ENCODE assay signal across 25 mouse cellular contexts in genomic region chr4:149477078-149477477, GRCm38 (mm10). TPM values are rescaled to one million over a fixed set of nuclear protein-coding genes. Genes with fewer than 3 reads are reported as not detected.
A peak's percentile ranks its signal among the peaks of the same experiment; 100 is the strongest.
DNase-seq lines count a peak whose midpoint lies in the region; ATAC-seq and TF ChIP-seq lines count a peak whose summit lies in the region.
"Had no signal": no experiment of that assay in that cellular context is flagged by ENCODE, and none has a peak within 500 bp of the region (broad histone marks: within the 10 kb centered on the region; RNA-seq: fewer than 3 reads in every experiment).

Tmem274 (plus strand) TSS chr4:149477378.

- intact Hi-C loops in left cerebral cortex, postnatal 10 days (cut with DNase I) = no loop called here

- DNase-seq in hindbrain, embryonic 10.5 days (ENCODE audit: low spot score) = no peak
- DNase-seq in kidney, postnatal 4 days = no peak
- DNase-seq in left cerebral cortex, postnatal 10 days (ENCODE audit: extremely low spot score in 1 of 2, low spot score in 2 of 2) = no peak
- DNase-seq: adrenal gland, adult 8-10 months; adrenal gland, postnatal 14 days; adrenal gland, postnatal 36 days; cerebellum, adult 11-12 months; cerebellum, adult 2 months; cerebellum, adult 9-10 months; cerebellum, postnatal 10 days; cerebellum, postnatal 25 days; forebrain, postnatal 0 days had no signal

- H3K27ac ChIP-seq in hindbrain, embryonic 10.5 days = peak within 1 kb of the TSS; percentile 50; the same call in 1 of the 2 replicates
- no peak within 1 kb of the TSS for H3K27ac ChIP-seq in hindbrain, embryonic 12.5 days
- no peak within 1 kb of the TSS for H3K27ac ChIP-seq in kidney, embryonic 14.5 days (ENCODE audit: low read depth, low read length)
- H3K27ac ChIP-seq: embryonic facial prominence, embryonic 13.5 days; forebrain, embryonic 13.5 days; forebrain, embryonic 15.5 days had no signal

- no peak for ATAC-seq in hindbrain, embryonic 12.5 days (ENCODE audit: low FRiP score)
- 0 out of 2 replicates have a peak, but pooled peaks have one; percentile 39 for ATAC-seq in kidney, embryonic 14.5 days (ENCODE audit: low FRiP score, low TSS enrichment)
- ATAC-seq: activated CD4-positive, CD25-positive, alpha-beta regulatory T cell, adult 4 months; forebrain, embryonic 13.5 days; forebrain, embryonic 15.5 days; forebrain, postnatal 0 days had no signal

- no peak within 1 kb of the TSS for H3K4me2 ChIP-seq in hindbrain, embryonic 12.5 days (replicated peaks)
- H3K4me2 ChIP-seq in kidney, embryonic 14.5 days (replicated peaks; ENCODE audit: low read depth, low read length) = no peak within 1 kb of the TSS
- H3K4me2 ChIP-seq: embryonic facial prominence, embryonic 13.5 days; forebrain, embryonic 13.5 days; forebrain, embryonic 15.5 days had no signal

- TF ChIP-seq CTCF in E14TG2a.4 (conservative IDR thresholded peaks at IDR 0.05; ENCODE audit: low read length) = no peak

- H3K36me3 ChIP-seq in hindbrain, embryonic 10.5 days = peaks cover 28% of the 10 kb centered on the region
- peaks cover 22% of the 10 kb centered on the region for H3K36me3 ChIP-seq in hindbrain, embryonic 12.5 days
- H3K36me3 ChIP-seq in kidney, embryonic 14.5 days (ENCODE audit: control insufficient read depth, insufficient read depth, low read length) = peaks cover 10% of the 10 kb centered on the region; the same call in 1 of the 2 replicates
- peaks cover 10% of the 10 kb centered on the region for H3K36me3 ChIP-seq in E14TG2a.4 (ENCODE audit: insufficient read depth, low read length)

- no peak within 1 kb of the TSS for H3K4me3 ChIP-seq in hindbrain, embryonic 10.5 days
- H3K4me3 ChIP-seq in hindbrain, embryonic 12.5 days = no peak within 1 kb of the TSS
- H3K4me3 ChIP-seq in kidney, embryonic 14.5 days (ENCODE audit: low read length) = no peak within 1 kb of the TSS
- peak within 1 kb of the TSS; percentile 6 for H3K4me3 ChIP-seq in E14TG2a.4 (replicated peaks; ENCODE audit: low read length)
- H3K4me3 ChIP-seq: embryonic facial prominence, embryonic 13.5 days; forebrain, embryonic 13.5 days; forebrain, embryonic 15.5 days had no signal

- 88% methylated on average over 11 of the region's 11 CpGs for WGBS in hindbrain, embryonic 10.5 days
- 86% methylated on average over 11 of the region's 11 CpGs for WGBS in hindbrain, embryonic 12.5 days
- WGBS in kidney, embryonic 14.5 days = 67% methylated on average over 11 of the region's 11 CpGs

- no peaks in the 10 kb centered on the region for H3K4me1 ChIP-seq in hindbrain, embryonic 10.5 days (replicated peaks)
- H3K4me1 ChIP-seq in hindbrain, embryonic 12.5 days = no peaks in the 10 kb centered on the region
- H3K4me1 ChIP-seq in kidney, embryonic 14.5 days (ENCODE audit: control insufficient read depth, insufficient read depth, low read length) = no peaks in the 10 kb centered on the region
- H3K4me1 ChIP-seq in E14TG2a.4 (replicated peaks; ENCODE audit: low read depth, low read length) = peaks cover 46% of the 10 kb centered on the region
- H3K4me1 ChIP-seq: embryonic facial prominence, embryonic 13.5 days; forebrain, embryonic 13.5 days; forebrain, embryonic 15.5 days had no signal

- H3K27me3 ChIP-seq in hindbrain, embryonic 10.5 days (ENCODE audit: insufficient read depth, poor library complexity, severe bottlenecking) = no peaks in the 10 kb centered on the region
- no peaks in the 10 kb centered on the region; the same call in 1 of the 2 replicates for H3K27me3 ChIP-seq in hindbrain, embryonic 12.5 days
- H3K27me3 ChIP-seq in kidney, embryonic 14.5 days (ENCODE audit: control insufficient read depth, insufficient read depth, low read length) = no peaks in the 10 kb centered on the region
- no peaks in the 10 kb centered on the region for H3K27me3 ChIP-seq in E14TG2a.4 (ENCODE audit: insufficient read depth, low read length)
- H3K27me3 ChIP-seq: embryonic facial prominence, embryonic 13.5 days; forebrain, embryonic 13.5 days; forebrain, embryonic 15.5 days; Patski had no signal

- H3K9ac ChIP-seq in hindbrain, embryonic 12.5 days = no peak within 1 kb of the TSS
- no peak within 1 kb of the TSS for H3K9ac ChIP-seq in kidney, embryonic 14.5 days (ENCODE audit: low read depth, low read length)
- H3K9ac ChIP-seq: embryonic facial prominence, embryonic 13.5 days; forebrain, embryonic 13.5 days; forebrain, embryonic 15.5 days; forebrain, postnatal 0 days had no signal

- H3K9me3 ChIP-seq in hindbrain, embryonic 10.5 days = peaks cover 5% of the 10 kb centered on the region; the same call in 1 of the 2 replicates
- H3K9me3 ChIP-seq in hindbrain, embryonic 12.5 days (replicated peaks) = 0 out of 2 replicates have a peak, but pooled peaks cover 4% of the 10 kb centered on the region
- no peaks in the 10 kb centered on the region for H3K9me3 ChIP-seq in kidney, embryonic 14.5 days (ENCODE audit: control insufficient read depth, low read length)
- H3K9me3 ChIP-seq in E14TG2a.4 (ENCODE audit: low read length) = no peaks in the 10 kb centered on the region
- H3K9me3 ChIP-seq: embryonic facial prominence, embryonic 13.5 days; forebrain, embryonic 13.5 days; forebrain, embryonic 15.5 days; G1E had no signal

RNA-seq across cellular contexts. Expression of gene Tmem274, which starts in this region (rescaled TPM):
- polyA plus RNA-seq in hindbrain, embryonic 10.5 days (2016; fragmentation: Nextera tagmentation; extraction: Ambion mirVana) = 0.44 TPM in 1 of 2 replicates, not detected in the other
- 0.37 and 0.40 TPM in 2 replicates for polyA plus RNA-seq in hindbrain, embryonic 12.5 days (2016; fragmentation: Nextera tagmentation; extraction: Ambion mirVana)
- polyA plus RNA-seq in kidney, embryonic 14.5 days (2014; fragmentation: Nextera tagmentation; extraction: Ambion mirVana) = 0.38 TPM in 1 of 2 replicates, not detected in the other
- total RNA-seq in left cerebral cortex, postnatal 10 days (2021) = not detected
- total RNA-seq: adrenal gland, adult 18-20 months; adrenal gland, adult 8-10 months; adrenal gland, postnatal 14 days; adrenal gland, postnatal 36 days; forebrain, postnatal 0 days; G1E had no signal
- polyA plus RNA-seq: C2C12; cortical plate, adult 2 months; embryonic facial prominence, embryonic 11.5 days; forebrain, postnatal 0 days; G1E; Patski had no signal

Comparison
In these comparisons a context has a peak if more than half of its experiments do, and no peak if none do; other contexts are left out.
1. Peak in ATAC-seq in kidney, embryonic 14.5 days; RNA of the gene not detected or under 1 TPM.